28 mouse cellular contexts compared by ENCODE assay signal in the genomic region with DNA sequence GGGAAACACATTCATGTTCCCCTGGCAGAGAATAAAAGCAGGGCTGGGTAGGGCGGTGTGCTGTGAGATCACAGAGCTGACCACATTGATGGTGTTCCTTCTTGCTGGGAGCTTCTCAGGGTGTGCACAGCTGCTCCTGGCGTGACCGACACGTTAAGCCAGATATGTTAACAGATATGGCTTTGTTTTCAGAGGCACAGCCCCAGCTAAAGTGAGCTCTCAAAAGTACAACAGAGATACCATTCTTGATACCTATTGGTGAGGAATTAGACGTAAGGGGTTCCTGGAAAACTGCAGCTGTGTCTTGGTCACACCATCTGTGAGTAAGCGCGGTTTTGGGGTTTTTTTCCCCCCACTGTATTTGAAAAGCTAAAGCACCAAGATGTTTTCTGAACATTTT. TPM values are rescaled to one million over a fixed set of nuclear protein-coding genes. Genes with fewer than 3 reads are reported as not detected.
DNase-seq lines count a peak whose midpoint lies in the region; ATAC-seq and TF ChIP-seq lines count a peak whose summit lies in the region.
"Had no signal": no experiment of that assay in that cellular context is flagged by ENCODE, and none has a peak within 500 bp of the region (broad histone marks: within the 10 kb centered on the region; RNA-seq: fewer than 3 reads in every experiment).

No protein-coding gene starts in this region.

- no peak overlapping the region for H3K4me3 ChIP-seq in limb, embryonic 14.5 days (replicated peaks; ENCODE audit: low read length)
- no peak overlapping the region for H3K4me3 ChIP-seq in limb, embryonic 10.5 days
- H3K4me3 ChIP-seq in thymus, adult 2 months (ENCODE audit: control insufficient read depth, insufficient read depth, low read length) = no peak overlapping the region
- H3K4me3 ChIP-seq in MEL (ENCODE audit: control insufficient read depth in 1 of 2, insufficient read depth in 1 of 2, low read depth in 2 of 2, low read length in 2 of 2) = no peak overlapping the region
- H3K4me3 ChIP-seq in stomach, embryonic 16.5 days (replicated peaks; ENCODE audit: low read length) = no peak overlapping the region
- no peak overlapping the region for H3K4me3 ChIP-seq in forebrain, embryonic 10.5 days
- H3K4me3 ChIP-seq: embryonic facial prominence, embryonic 12.5 days; heart, embryonic 10.5 days; heart, embryonic 15.5 days; intestine, embryonic 15.5 days; layer of hippocampus, adult 2 months; left cerebral cortex, adult 2 months; limb, embryonic 13.5 days; midbrain, embryonic 12.5 days had no signal

- peak; percentile 4 for DNase-seq in limb, embryonic 14.5 days (ENCODE audit: low spot score)
- no peak for DNase-seq in limb, embryonic 10.5 days (ENCODE audit: low spot score)
- peak; percentile 66 for DNase-seq in thymus, postnatal 0 days (ENCODE audit: low spot score)
- DNase-seq in thymus, adult 2 months = no peak
- DNase-seq in MEL (ENCODE audit: low read depth, low spot score) = no peak
- no peak for DNase-seq in forebrain, embryonic 10.5 days (ENCODE audit: extremely low spot score, low spot score)
- no peak for DNase-seq in heart, adult 8-10 months (ENCODE audit: low spot score)
- DNase-seq: adrenal gland, adult 8-10 months; cerebellum, adult 8-10 months; cerebellum, postnatal 25 days; forebrain, postnatal 0 days; gastrocnemius, postnatal 14 days; kidney, adult 2 months; kidney, postnatal 36 days; lung, adult 2 months; lung, postnatal 10 days; right cerebral cortex, postnatal 25 days had no signal

- no peak overlapping the region for H3K4me2 ChIP-seq in limb, embryonic 14.5 days (replicated peaks; ENCODE audit: low read depth, low read length, severe bottlenecking)
- no peak overlapping the region for H3K4me2 ChIP-seq in stomach, embryonic 16.5 days (ENCODE audit: low read depth, low read length)
- H3K4me2 ChIP-seq: embryonic facial prominence, embryonic 12.5 days; heart, embryonic 15.5 days; intestine, embryonic 15.5 days; limb, embryonic 13.5 days; midbrain, embryonic 12.5 days had no signal

- H3K27ac ChIP-seq in limb, embryonic 14.5 days (replicated peaks; ENCODE audit: low read depth, low read length) = no peak overlapping the region
- no peak overlapping the region for H3K27ac ChIP-seq in limb, embryonic 10.5 days
- no peak overlapping the region; the same call in 1 of the 2 replicates for H3K27ac ChIP-seq in thymus, adult 2 months (ENCODE audit: control insufficient read depth, insufficient read depth, low read length)
- H3K27ac ChIP-seq in MEL (ENCODE audit: control insufficient read depth, low read depth, low read length) = no peak overlapping the region
- H3K27ac ChIP-seq in stomach, embryonic 16.5 days (ENCODE audit: low read length) = peak overlapping the region; percentile 10; the same call in 1 of the 2 replicates
- no peak overlapping the region for H3K27ac ChIP-seq in forebrain, embryonic 10.5 days
- H3K27ac ChIP-seq: embryonic facial prominence, embryonic 12.5 days; heart, embryonic 10.5 days; heart, embryonic 15.5 days; intestine, embryonic 15.5 days; layer of hippocampus, adult 2 months; left cerebral cortex, adult 2 months; limb, embryonic 13.5 days; liver, embryonic 14.5 days; midbrain, embryonic 12.5 days had no signal

- TF ChIP-seq CTCF in thymus, adult 2 months (IDR thresholded peaks at IDR 0.05; ENCODE audit: borderline replicate concordance, control insufficient read depth, extremely low read depth, insufficient read depth, low read length, poor library complexity) = no peak
- no peak for TF ChIP-seq CTCF in MEL (IDR thresholded peaks at IDR 0.05 in 2 of 3, conservative IDR thresholded peaks at IDR 0.05 in 1 of 3; ENCODE audit: control insufficient read depth in 1 of 3, insufficient read depth in 1 of 3, low read depth in 2 of 3, low read length in 3 of 3, poor library complexity in 1 of 3, severe bottlenecking in 1 of 3)

- H3K36me3 ChIP-seq in limb, embryonic 14.5 days (ENCODE audit: control insufficient read depth, insufficient read depth, low read length) = no peaks in the 10 kb centered on the region
- no peaks in the 10 kb centered on the region for H3K36me3 ChIP-seq in limb, embryonic 10.5 days
- H3K36me3 ChIP-seq in thymus, adult 2 months (ENCODE audit: control insufficient read depth, insufficient read depth, low read length) = no peaks in the 10 kb centered on the region
- H3K36me3 ChIP-seq in MEL (ENCODE audit: control insufficient read depth in 1 of 2, insufficient read depth in 2 of 2, low read length in 2 of 2) = no peaks in the 10 kb centered on the region; a peak in 1 of 4 replicates
- no peaks in the 10 kb centered on the region for H3K36me3 ChIP-seq in stomach, embryonic 16.5 days (ENCODE audit: control insufficient read depth, insufficient read depth, low read length)
- H3K36me3 ChIP-seq in forebrain, embryonic 10.5 days (replicated peaks) = no peaks in the 10 kb centered on the region
- H3K36me3 ChIP-seq: embryonic facial prominence, embryonic 12.5 days; heart, embryonic 10.5 days; heart, embryonic 15.5 days; intestine, embryonic 15.5 days; limb, embryonic 13.5 days; midbrain, embryonic 12.5 days had no signal

- TF ChIP-seq RAD21 in MEL (IDR thresholded peaks at IDR 0.05; ENCODE audit: low read depth, low read length) = no peak

- peaks cover 6% of the 10 kb centered on the region; the same call in 1 of the 2 replicates for H3K4me1 ChIP-seq in limb, embryonic 14.5 days (ENCODE audit: control insufficient read depth, insufficient read depth, low read length)
- H3K4me1 ChIP-seq in limb, embryonic 10.5 days = peaks cover 19% of the 10 kb centered on the region
- H3K4me1 ChIP-seq in thymus, adult 2 months (replicated peaks; ENCODE audit: control insufficient read depth, insufficient read depth, low read length) = peaks cover 19% of the 10 kb centered on the region
- peaks cover 2 to 7% of the 10 kb centered on the region in 2 experiments; a peak in 2 of 4 replicates for H3K4me1 ChIP-seq in MEL (ENCODE audit: control insufficient read depth in 1 of 2, insufficient read depth in 2 of 2, low read length in 2 of 2)
- H3K4me1 ChIP-seq in stomach, embryonic 16.5 days (ENCODE audit: control insufficient read depth, insufficient read depth, low read length) = peaks cover 6% of the 10 kb centered on the region; the same call in 1 of the 2 replicates
- H3K4me1 ChIP-seq in forebrain, embryonic 10.5 days = peaks cover 26% of the 10 kb centered on the region

- ATAC-seq in limb, embryonic 14.5 days (ENCODE audit: low FRiP score, low read depth) = no peak
- ATAC-seq in stomach, embryonic 16.5 days (ENCODE audit: insufficient read depth, low FRiP score) = no peak
- ATAC-seq: forebrain, postnatal 0 days; hindbrain, embryonic 16.5 days; intestine, embryonic 15.5 days had no signal

- H3K9me3 ChIP-seq in limb, embryonic 14.5 days (ENCODE audit: control insufficient read depth, low read length) = no peaks in the 10 kb centered on the region
- H3K9me3 ChIP-seq in limb, embryonic 10.5 days (replicated peaks) = no peaks in the 10 kb centered on the region
- no peaks in the 10 kb centered on the region for H3K9me3 ChIP-seq in MEL (replicated peaks; ENCODE audit: insufficient read depth, low read length)
- no peaks in the 10 kb centered on the region for H3K9me3 ChIP-seq in stomach, embryonic 16.5 days (replicated peaks; ENCODE audit: control insufficient read depth, low read length)
- peaks cover 2% of the 10 kb centered on the region; the same call in 1 of the 2 replicates for H3K9me3 ChIP-seq in forebrain, embryonic 10.5 days
- H3K9me3 ChIP-seq: embryonic facial prominence, embryonic 12.5 days; heart, embryonic 10.5 days; heart, embryonic 15.5 days; intestine, embryonic 15.5 days; midbrain, embryonic 12.5 days had no signal

- TF ChIP-seq POLR2A in limb, embryonic 14.5 days (IDR thresholded peaks at IDR 0.05; ENCODE audit: borderline replicate concordance, extremely low read depth, insufficient read depth, insufficient read length) = no peak
- TF ChIP-seq POLR2A in thymus, adult 2 months (IDR thresholded peaks at IDR 0.05; ENCODE audit: control insufficient read depth, extremely low read depth, insufficient read depth, low read length, poor library complexity) = no peak
- TF ChIP-seq POLR2A in MEL (IDR thresholded peaks at IDR 0.05; ENCODE audit: control insufficient read depth in 1 of 2, insufficient read depth in 1 of 2, low read depth in 1 of 2, low read length in 2 of 2, poor library complexity in 1 of 2) = no peak

- no peaks in the 10 kb centered on the region; the same call in 1 of the 2 replicates for H3K79me2 ChIP-seq in MEL (ENCODE audit: control insufficient read depth, insufficient read depth, low read length, poor library complexity)

- WGBS in limb, embryonic 14.5 days = 85% methylated on average over 7 of the region's 7 CpGs
- WGBS in limb, embryonic 10.5 days = 88% methylated on average over 7 of the region's 7 CpGs
- WGBS in thymus, adult 2 months = 3% methylated on average over 7 of the region's 7 CpGs
- WGBS in stomach, embryonic 16.5 days = 66% methylated on average over 7 of the region's 7 CpGs
- WGBS in forebrain, embryonic 10.5 days = 85% methylated on average over 7 of the region's 7 CpGs

- TF ChIP-seq EP300 in MEL (IDR thresholded peaks at IDR 0.05; ENCODE audit: low read depth in 1 of 2, low read length in 2 of 2) = no peak

- H3K27me3 ChIP-seq in limb, embryonic 14.5 days (ENCODE audit: control insufficient read depth, insufficient read depth, low read length) = no peaks in the 10 kb centered on the region
- 0 out of 2 replicates have a peak, but pooled peaks cover 6% of the 10 kb centered on the region for H3K27me3 ChIP-seq in limb, embryonic 10.5 days (ENCODE audit: low read depth, poor library complexity, severe bottlenecking)
- H3K27me3 ChIP-seq in thymus, adult 2 months (ENCODE audit: control insufficient read depth, insufficient read depth, low read length) = no peaks in the 10 kb centered on the region
- H3K27me3 ChIP-seq in MEL (ENCODE audit: control insufficient read depth in 1 of 2, insufficient read depth in 2 of 2, low read length in 2 of 2) = peaks cover 0 to 1% of the 10 kb centered on the region in 2 experiments; a peak in 1 of 4 replicates
- no peaks in the 10 kb centered on the region for H3K27me3 ChIP-seq in stomach, embryonic 16.5 days (ENCODE audit: control insufficient read depth, insufficient read depth, low read length)
- peaks cover 21% of the 10 kb centered on the region for H3K27me3 ChIP-seq in forebrain, embryonic 10.5 days (ENCODE audit: poor library complexity, severe bottlenecking)
- H3K27me3 ChIP-seq: embryonic facial prominence, embryonic 12.5 days; heart, embryonic 15.5 days; intestine, embryonic 15.5 days; limb, embryonic 13.5 days; midbrain, embryonic 12.5 days had no signal

- H3K9ac ChIP-seq in limb, embryonic 14.5 days (ENCODE audit: low read depth, low read length, severe bottlenecking) = no peak overlapping the region
- H3K9ac ChIP-seq in MEL (ENCODE audit: control insufficient read depth, low read depth, low read length, poor library complexity, severe bottlenecking) = no peak overlapping the region
- no peak overlapping the region for H3K9ac ChIP-seq in stomach, embryonic 16.5 days (ENCODE audit: low read length)
- H3K9ac ChIP-seq: embryonic facial prominence, embryonic 12.5 days; forebrain, postnatal 0 days; heart, embryonic 15.5 days; intestine, embryonic 15.5 days; limb, embryonic 13.5 days; liver, embryonic 14.5 days; midbrain, embryonic 12.5 days had no signal

RNA-seq across cellular contexts. Expression of a gene that starts 42.2 kb away (rescaled TPM):
- polyA plus RNA-seq in limb, embryonic 14.5 days (2012; rRNA removed) = 46.4 and 46.9 TPM in 2 replicates
- polyA plus RNA-seq in limb, embryonic 14.5 days (2014; fragmentation: Nextera tagmentation; extraction: Ambion mirVana) = 24.7 and 26.9 TPM in 2 replicates
- polyA plus RNA-seq in limb, embryonic 10.5 days (2016; fragmentation: Nextera tagmentation; extraction: Ambion mirVana) = 20.0 and 22.6 TPM in 2 replicates
- polyA plus RNA-seq in thymus, postnatal 0 days (2015; fragmentation: Nextera tagmentation; extraction: Ambion mirVana) = 17.1 and 22.8 TPM in 2 replicates
- polyA plus RNA-seq in thymus, adult 2 months (2012; rRNA removed) = 54.4 and 64.4 TPM in 2 replicates
- 73.9 and 88.3 TPM in 2 replicates for total RNA-seq in MEL (2012; rRNA removed)
- 1,000 to 10,000 TPM in 1 of 2 experiments, 100 to 1,000 TPM in 1; 201 to 2,325 TPM for polyA plus RNA-seq in MEL (2012; ENCODE audit: insufficient read depth in 1 of 2, insufficient read length in 2 of 2, low read depth in 1 of 2, low replicate concordance in 2 of 2, missing spikeins in 1 of 2)
- 21.8 and 22.9 TPM in 2 replicates for polyA plus RNA-seq in stomach, embryonic 16.5 days (2015; fragmentation: Nextera tagmentation; extraction: Ambion mirVana)
- 17.3 and 18.6 TPM in 2 replicates for polyA plus RNA-seq in forebrain, embryonic 10.5 days (2016; fragmentation: Nextera tagmentation; extraction: Ambion mirVana)
- total RNA-seq in heart, adult 8-10 months (2022) = 10 to 100 TPM; 61.6 to 70.0 (median 65.1) TPM

Comparison
In these comparisons a context has a peak if more than half of its experiments do, and no peak if none do; other contexts are left out.
1. DNase-seq: peak in limb, embryonic 14.5 days (single experiment) and thymus, postnatal 0 days (single experiment); none in limb, embryonic 10.5 days (single experiment), thymus, adult 2 months (single experiment), MEL (single experiment), forebrain, embryonic 10.5 days (single experiment) and heart, adult 8-10 months (single experiment).